Mouse (Mus musculus) neural tube, embryonic 15.5 days (tissue): Measurements from ENCODE around the gene Elmo1. TPM values are rescaled to one million over a fixed set of nuclear protein-coding genes. Genes with fewer than 3 reads are reported as not detected.

Experiments
- ATAC-seq: fragments of 200-750 bp; cut with Nextera tagmentation; 2 replicates; pipeline ENCODE4 v1.8.0; 2017; ENCODE audit warnings: mild to moderate bottlenecking, moderate TSS enrichment, moderate library complexity; ENCODE audit not compliant: low FRiP score
- H3K27ac ChIP-seq: fragments of 300-500 bp; sonication (generic); replicated peaks from 2 replicates; pipeline ENCODE4 v1.5.1; 2015; ENCODE audit warnings: mild to moderate bottlenecking, inconsistent platforms
- H3K27me3 ChIP-seq: fragments of 300-500 bp; sonication (generic); replicated peaks from 2 replicates; pipeline ENCODE4 v1.6.1; 2015; ENCODE audit warnings: inconsistent platforms
- H3K36me3 ChIP-seq: fragments of 300-500 bp; sonication (generic); 2 replicates; pipeline ENCODE4 v1.6.1; 2015; ENCODE audit warnings: inconsistent platforms
- H3K4me1 ChIP-seq: fragments of 300-500 bp; sonication (generic); 2 replicates; pipeline ENCODE4 v1.6.1; 2015; ENCODE audit warnings: inconsistent platforms
- H3K4me2 ChIP-seq: fragments of 300-500 bp; sonication (generic); 2 replicates; pipeline ENCODE4 v1.6.1; 2015; ENCODE audit warnings: inconsistent platforms, mild to moderate bottlenecking, moderate library complexity
- H3K4me3 ChIP-seq: fragments of 300-500 bp; sonication (generic); replicated peaks from 2 replicates; pipeline ENCODE4 v1.5.1; 2015; ENCODE audit warnings: mild to moderate bottlenecking, inconsistent platforms
- H3K9ac ChIP-seq: fragments of 300-500 bp; sonication (generic); replicated peaks from 2 replicates; pipeline ENCODE4 v1.6.1; 2015; ENCODE audit warnings: mild to moderate bottlenecking, inconsistent platforms
- H3K9me3 ChIP-seq: fragments of 300-500 bp; sonication (generic); replicated peaks from 2 replicates; pipeline ENCODE4 v1.6.1; 2016; ENCODE audit warnings: inconsistent platforms
- WGBS: fragments of 180-500 bp; shearing (Covaris S2); methylation state at CpG from one replicate; pipeline ENCODE4 v1.1.7; 2015; ENCODE audit warnings: mixed read lengths; 5-methylcytosine and 5-hydroxymethylcytosine counted together
- polyA plus RNA-seq: library from polyadenylated mRNA; unstranded; fragments of >200 nt; fragmentation: Nextera tagmentation; extraction: Ambion mirVana; gene quantifications from 2 replicates; pipeline ENCODE4 v1.2.1, GENCODE M21; 2015

Elmo1 gene
- polyA plus RNA-seq, 1 experiment from 2014 or later: 42.9 TPM

GRCm38 (mm10) chr13:20439488-20439887 lies 349.1 kb downstream of the Elmo1 start:
- no peaks in the 10 kb centered on the region for H3K27me3 ChIP-seq
- no peak overlapping the region for H3K4me3 ChIP-seq
- 84% methylated on average over 1 of the region's 1 CpGs for WGBS
- no peak for ATAC-seq
- no peaks in the 10 kb centered on the region for H3K9me3 ChIP-seq
- H3K4me2 ChIP-seq: no peak overlapping the region
- no peaks in the 10 kb centered on the region for H3K4me1 ChIP-seq
- H3K27ac ChIP-seq: no peak overlapping the region
- no peaks in the 10 kb centered on the region for H3K36me3 ChIP-seq
- no peak overlapping the region for H3K9ac ChIP-seq

GRCm38 (mm10) chr13:20450831-20451353 lies 360.5 kb downstream of the Elmo1 start:
- ATAC-seq: no peak
- Histone ChIP-seq H3K4me1 (peaks cover 17% of the 10 kb centered on the region), H3K9ac (no peak overlapping the region), H3K27ac (no peak overlapping the region), H3K9me3 (no peaks in the 10 kb centered on the region), H3K4me2 (no peak overlapping the region), H3K36me3 (no peaks in the 10 kb centered on the region), H3K4me3 (no peak overlapping the region), H3K27me3 (no peaks in the 10 kb centered on the region)
- WGBS: 22% methylated on average over 7 of the region's 7 CpGs

DNA sequence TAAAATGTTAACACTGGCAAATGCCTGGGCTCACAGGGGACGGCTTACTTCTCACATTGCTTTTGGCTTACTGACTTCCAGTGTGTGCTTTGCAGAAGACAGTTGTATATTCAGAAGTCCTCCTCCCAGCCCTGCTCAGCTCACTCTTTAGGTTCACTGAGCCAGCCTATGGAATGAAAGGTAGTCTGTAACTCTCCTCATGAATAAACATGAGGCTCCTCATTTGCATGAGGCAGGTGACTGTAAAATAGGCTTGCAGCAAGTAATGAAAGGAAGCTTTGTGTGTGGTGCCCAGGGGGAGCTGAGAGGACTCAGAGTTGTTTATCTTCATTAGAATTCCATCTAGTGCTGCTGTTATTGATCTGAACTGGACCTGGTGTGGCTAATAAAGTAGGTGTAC lies 364.0 kb downstream of the Elmo1 start:
- Histone ChIP-seq H3K4me1 (peaks cover 20% of the 10 kb centered on the region), H3K4me2 (no peak overlapping the region), H3K27ac (peak overlapping the region; percentile 60; the same call in 1 of the 2 replicates), H3K4me3 (no peak overlapping the region), H3K9me3 (no peaks in the 10 kb centered on the region), H3K27me3 (no peaks in the 10 kb centered on the region), H3K9ac (no peak overlapping the region), H3K36me3 (no peaks in the 10 kb centered on the region)
- WGBS: 17% methylated on average over 1 of the region's 1 CpGs
- ATAC-seq: peak; percentile 89

GRCm38 (mm10) chr13:20460096-20460495 lies 369.7 kb downstream of the Elmo1 start:
- WGBS: 89% methylated on average over 6 of the region's 6 CpGs
- no peak overlapping the region for H3K27ac ChIP-seq
- no peak overlapping the region for H3K4me3 ChIP-seq
- H3K4me1 ChIP-seq: peaks cover 9% of the 10 kb centered on the region
- H3K27me3 ChIP-seq: no peaks in the 10 kb centered on the region
- ATAC-seq: no peak
- H3K9me3 ChIP-seq: no peaks in the 10 kb centered on the region
- H3K4me2 ChIP-seq: no peak overlapping the region
- no peak overlapping the region for H3K9ac ChIP-seq
- no peaks in the 10 kb centered on the region for H3K36me3 ChIP-seq

DNA sequence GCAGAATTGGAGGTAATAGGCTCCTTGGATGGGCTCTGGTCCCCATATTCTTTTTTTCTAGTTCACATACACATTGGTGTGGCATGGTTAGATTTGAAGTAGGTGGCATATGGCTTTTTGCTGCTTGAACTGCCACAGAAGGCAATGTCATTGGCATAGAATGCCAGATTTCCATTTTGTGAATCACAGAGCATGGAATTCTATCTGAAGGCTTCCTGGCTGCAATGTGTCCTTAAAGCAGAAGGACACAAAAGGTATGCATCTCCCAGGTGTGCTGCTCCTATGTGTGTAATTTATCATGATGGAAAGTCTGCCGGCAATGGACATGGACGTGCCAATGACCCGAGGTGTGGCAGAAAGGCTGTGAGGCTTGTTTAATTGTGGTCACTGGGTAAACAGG lies 371.2 kb downstream of the Elmo1 start:
- no peak overlapping the region for H3K4me2 ChIP-seq

DNA sequence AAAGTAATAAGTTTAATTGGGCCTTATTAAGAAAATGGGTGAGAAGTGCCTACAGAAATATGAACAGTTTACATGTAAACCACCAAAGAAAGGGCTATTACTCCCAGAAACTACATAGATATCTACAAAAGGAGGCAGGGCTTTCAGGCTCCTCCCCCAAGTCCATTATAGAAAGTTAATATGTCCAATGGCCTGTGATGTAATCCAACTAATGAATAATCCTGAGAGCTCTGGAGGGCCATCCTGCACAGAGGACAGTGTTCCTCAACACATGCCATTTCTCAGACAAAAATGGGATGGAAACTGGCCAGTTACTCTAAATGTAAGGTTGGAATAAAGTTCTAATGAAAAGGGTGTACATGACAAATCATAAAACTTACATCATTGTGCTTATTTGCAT lies 373.8 kb downstream of the Elmo1 start:
- ATAC-seq: no peak
- no peaks in the 10 kb centered on the region for H3K27me3 ChIP-seq
- no peak overlapping the region for H3K27ac ChIP-seq
- H3K4me3 ChIP-seq: no peak overlapping the region
- no peaks in the 10 kb centered on the region for H3K36me3 ChIP-seq
- no peaks in the 10 kb centered on the region for H3K4me1 ChIP-seq
- no peak overlapping the region for H3K4me2 ChIP-seq
- H3K9me3 ChIP-seq: no peaks in the 10 kb centered on the region
- no peak overlapping the region for H3K9ac ChIP-seq

More for the DNA sequence above, 371.2 kb downstream of the Elmo1 start:
- Histone ChIP-seq H3K4me1 (no peaks in the 10 kb centered on the region), H3K36me3 (no peaks in the 10 kb centered on the region), H3K27me3 (no peaks in the 10 kb centered on the region), H3K4me3 (no peak overlapping the region), H3K9ac (no peak overlapping the region), H3K9me3 (no peaks in the 10 kb centered on the region), H3K27ac (no peak overlapping the region)
- ATAC-seq: no peak
- WGBS: 71% methylated on average over 3 of the region's 3 CpGs

GRCm38 (mm10) chr13:20467381-20467780 lies 377.0 kb downstream of the Elmo1 start:
- Histone ChIP-seq H3K9me3 (no peaks in the 10 kb centered on the region), H3K27ac (no peak overlapping the region), H3K9ac (no peak overlapping the region), H3K4me1 (peaks cover 8% of the 10 kb centered on the region; the same call in 1 of the 2 replicates), H3K4me2 (no peak overlapping the region), H3K36me3 (no peaks in the 10 kb centered on the region), H3K27me3 (no peaks in the 10 kb centered on the region), H3K4me3 (no peak overlapping the region)
- WGBS: 97% methylated on average over 1 of the region's 1 CpGs
- no peak for ATAC-seq

DNA sequence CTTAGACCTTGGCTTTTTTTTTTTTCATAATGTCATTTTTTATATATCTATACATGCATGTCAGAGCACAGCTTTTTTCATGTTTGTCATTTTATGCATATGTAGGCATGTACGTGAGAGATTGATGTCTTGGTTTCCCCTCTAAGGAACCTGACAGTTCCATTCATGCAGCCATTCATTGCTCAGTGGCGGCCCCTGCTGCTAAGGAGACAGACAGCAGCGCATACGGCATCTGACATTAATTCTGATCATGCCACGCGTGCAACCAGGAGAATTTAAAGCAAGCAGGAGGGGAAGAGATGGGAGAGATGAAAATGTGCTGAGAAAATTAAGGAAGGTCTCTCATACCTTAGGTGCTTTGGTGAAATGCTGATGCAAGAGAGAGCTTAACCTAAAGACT lies 381.3 kb downstream of the Elmo1 start:
- Histone ChIP-seq H3K4me3 (peak overlapping the region; percentile 50), H3K4me1 (peaks cover 25% of the 10 kb centered on the region), H3K4me2 (peak overlapping the region; percentile 65), H3K27ac (peak overlapping the region; percentile 84), H3K36me3 (no peaks in the 10 kb centered on the region), H3K9ac (peak overlapping the region; percentile 38), H3K9me3 (no peaks in the 10 kb centered on the region), H3K27me3 (no peaks in the 10 kb centered on the region)
- WGBS: 2% methylated on average over 6 of the region's 6 CpGs
- ATAC-seq: peak; percentile 68

DNA sequence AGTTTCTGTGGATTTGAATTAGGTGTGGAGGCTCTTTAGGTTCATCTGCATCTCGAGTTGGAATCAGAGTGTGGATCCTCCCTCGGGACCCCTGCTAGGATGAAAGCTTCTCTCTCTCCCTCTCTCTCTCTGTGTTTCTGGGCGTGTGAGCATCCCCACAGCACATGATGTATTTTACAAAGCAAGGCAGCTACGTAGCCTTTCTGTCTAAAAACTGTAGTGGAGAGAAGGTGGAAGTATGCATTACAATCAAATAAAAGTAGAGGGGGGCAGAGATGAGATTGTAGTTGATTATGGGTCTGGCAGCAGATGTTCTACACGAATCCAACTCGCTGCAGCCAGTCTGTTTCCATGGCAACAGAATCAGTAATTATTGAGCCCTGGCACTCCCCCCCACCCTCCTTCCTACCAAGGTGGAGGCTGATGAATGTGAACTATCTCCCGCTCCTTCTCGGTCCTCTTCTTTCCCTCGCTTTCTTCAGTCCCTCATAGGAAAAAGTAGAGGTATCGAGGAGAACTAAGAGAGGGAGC lies 382.0 kb downstream of the Elmo1 start:
- ATAC-seq: peak; percentile 83

GRCm38 (mm10) chr13:20472891-20473539 lies 382.6 kb downstream of the Elmo1 start:
- H3K9ac ChIP-seq: peak overlapping the region; percentile 57
- H3K27ac ChIP-seq: peak overlapping the region; percentile 84
- no peaks in the 10 kb centered on the region for H3K27me3 ChIP-seq
- 22% methylated on average over 15 of the region's 15 CpGs for WGBS
- peak; percentile 90 for ATAC-seq
- peak overlapping the region; percentile 65 for H3K4me2 ChIP-seq
- peaks cover 32% of the 10 kb centered on the region for H3K4me1 ChIP-seq
- no peaks in the 10 kb centered on the region for H3K36me3 ChIP-seq
- H3K4me3 ChIP-seq: peak overlapping the region; percentile 50
- no peaks in the 10 kb centered on the region for H3K9me3 ChIP-seq

More for the DNA sequence above, 382.0 kb downstream of the Elmo1 start:
- H3K27ac ChIP-seq: peak overlapping the region; percentile 84
- no peaks in the 10 kb centered on the region for H3K27me3 ChIP-seq
- H3K4me1 ChIP-seq: peaks cover 31% of the 10 kb centered on the region
- peak overlapping the region; percentile 38 for H3K9ac ChIP-seq
- no peaks in the 10 kb centered on the region for H3K36me3 ChIP-seq
- no peaks in the 10 kb centered on the region for H3K9me3 ChIP-seq
- peak overlapping the region; percentile 50 for H3K4me3 ChIP-seq
- peak overlapping the region; percentile 65 for H3K4me2 ChIP-seq
- WGBS: 9% methylated on average over 10 of the region's 10 CpGs

- Histone ChIP-seq H3K27me3 (no peaks in the 10 kb centered on the region), H3K4me1 (peaks cover 32% of the 10 kb centered on the region), H3K9ac (peak overlapping the region; percentile 57), H3K27ac (peak overlapping the region; percentile 84), H3K4me2 (peak overlapping the region; percentile 65), H3K36me3 (no peaks in the 10 kb centered on the region), H3K9me3 (no peaks in the 10 kb centered on the region), H3K4me3 (peak overlapping the region; percentile 50)
- WGBS: 23% methylated on average over 7 of the region's 7 CpGs
- peak; percentile 19; the same call in 1 of the 2 replicates for ATAC-seq
These were observed 383.3 kb downstream of the Elmo1 start for GRCm38 (mm10) chr13:20473641-20474078.

GRCm38 (mm10) chr13:20474600-20474999 lies 384.2 kb downstream of the Elmo1 start:
- Histone ChIP-seq H3K9ac (peak overlapping the region; percentile 57), H3K36me3 (no peaks in the 10 kb centered on the region), H3K4me3 (peak overlapping the region; percentile 50), H3K4me1 (peaks cover 32% of the 10 kb centered on the region), H3K27ac (peak overlapping the region; percentile 84), H3K4me2 (peak overlapping the region; percentile 65), H3K27me3 (no peaks in the 10 kb centered on the region), H3K9me3 (no peaks in the 10 kb centered on the region)
- ATAC-seq: no peak
- 83% methylated on average over 4 of the region's 4 CpGs for WGBS
